Mouse (Mus musculus) myocyte (in vitro differentiated cells): ENCODE measurements around the gene Abcb8. TPM values are rescaled to one million over a fixed set of nuclear protein-coding genes. Genes with fewer than 3 reads are reported as not detected.

Experiments used
- H3K27me3 ChIP-seq: one replicate; pipeline ENCODE4 v1.6.1; 2011; ENCODE audit not compliant: control insufficient read depth, insufficient read depth, insufficient read length
- H3K36me3 ChIP-seq: one replicate; pipeline ENCODE4 v1.6.1; 2011; ENCODE audit not compliant: control insufficient read depth, insufficient read depth
- H3K4me2 ChIP-seq: one replicate; pipeline ENCODE4 v1.6.1; 2011; ENCODE audit warnings: low read depth, control low read depth
- H3K4me3 ChIP-seq: one replicate; pipeline ENCODE4 v1.5.1; 2011; ENCODE audit warnings: mild to moderate bottlenecking, control low read depth, moderate library complexity
- H3K79me2 ChIP-seq: one replicate; pipeline ENCODE4 v1.6.1; 2011; ENCODE audit not compliant: control insufficient read depth, insufficient read depth
- H3ac ChIP-seq: one replicate; pipeline ENCODE4 v1.6.1; 2011; ENCODE audit not compliant: control insufficient read depth, insufficient read length
- CEBPB ChIP-seq: IDR thresholded peaks from 2 replicates; pipeline ENCODE4 v1.6.1; 2011; ENCODE audit warnings: mild to moderate bottlenecking, moderate library complexity; ENCODE audit not compliant: poor library complexity, insufficient read depth, severe bottlenecking
- E2F4 ChIP-seq: IDR thresholded peaks from one replicate; pipeline ENCODE4 v1.6.1; 2011; ENCODE audit warnings: mild to moderate bottlenecking, control low read depth, moderate library complexity; ENCODE audit not compliant: insufficient read depth
- MYOD1 ChIP-seq, 3 experiments: IDR thresholded peaks; one replicate each; pipeline ENCODE4 v1.6.1; 2011; ENCODE audit warnings: control low read depth in 2 of 3, low read depth in 2 of 3, mild to moderate bottlenecking in 2 of 3, moderate library complexity in 1 of 3; ENCODE audit not compliant: insufficient read length in 2 of 3, control insufficient read depth in 1 of 3
- MYOG ChIP-seq, 3 experiments: IDR thresholded peaks; one replicate each; pipeline ENCODE4 v1.6.1; 2011; ENCODE audit warnings: control low read depth in 2 of 3, low read depth in 2 of 3, mild to moderate bottlenecking in 2 of 3; ENCODE audit not compliant: insufficient read length in 2 of 3, control insufficient read depth in 1 of 3, insufficient read depth in 1 of 3
- POLR2A ChIP-seq: IDR thresholded peaks from one replicate; pipeline ENCODE4 v1.6.1; 2011; ENCODE audit warnings: low read depth, mild to moderate bottlenecking, control low read depth, moderate library complexity; ENCODE audit not compliant: insufficient read length
- POLR2AphosphoS2 ChIP-seq: IDR thresholded peaks from one replicate; pipeline ENCODE4 v1.6.1; 2011; ENCODE audit warnings: low read depth, control low read depth; ENCODE audit not compliant: insufficient read length
- REST ChIP-seq: IDR thresholded peaks from one replicate; pipeline ENCODE4 v1.6.1; 2011; ENCODE audit warnings: mild to moderate bottlenecking, control low read depth, moderate library complexity; ENCODE audit not compliant: insufficient read depth, insufficient read length
- SRF ChIP-seq: IDR thresholded peaks from one replicate; pipeline ENCODE4 v1.6.1; 2011; ENCODE audit warnings: low read depth; ENCODE audit not compliant: control insufficient read depth, insufficient read length
- TCF12 ChIP-seq: IDR thresholded peaks from one replicate; pipeline ENCODE4 v1.6.1; 2011; ENCODE audit warnings: mild to moderate bottlenecking, control low read depth; ENCODE audit not compliant: poor library complexity, insufficient read depth, severe bottlenecking
- TCF3 ChIP-seq: IDR thresholded peaks from one replicate; pipeline ENCODE4 v1.6.1; 2011; ENCODE audit warnings: low read depth, control low read depth; ENCODE audit not compliant: insufficient read length
- USF1 ChIP-seq: IDR thresholded peaks from one replicate; pipeline ENCODE4 v1.6.1; 2011; ENCODE audit warnings: low read depth, mild to moderate bottlenecking, control low read depth, moderate library complexity
- polyA plus RNA-seq: library from polyadenylated mRNA; unstranded; fragments of >200 nt; fragmentation: generic; extraction: Trizol; gene quantifications from one replicate; pipeline ENCODE4 v1.2.1, GENCODE M21; 2012; ENCODE audit warnings: missing spikeins

The Abcb8 gene
- polyA plus RNA-seq, 1 experiment: 37.7 TPM

DNA sequence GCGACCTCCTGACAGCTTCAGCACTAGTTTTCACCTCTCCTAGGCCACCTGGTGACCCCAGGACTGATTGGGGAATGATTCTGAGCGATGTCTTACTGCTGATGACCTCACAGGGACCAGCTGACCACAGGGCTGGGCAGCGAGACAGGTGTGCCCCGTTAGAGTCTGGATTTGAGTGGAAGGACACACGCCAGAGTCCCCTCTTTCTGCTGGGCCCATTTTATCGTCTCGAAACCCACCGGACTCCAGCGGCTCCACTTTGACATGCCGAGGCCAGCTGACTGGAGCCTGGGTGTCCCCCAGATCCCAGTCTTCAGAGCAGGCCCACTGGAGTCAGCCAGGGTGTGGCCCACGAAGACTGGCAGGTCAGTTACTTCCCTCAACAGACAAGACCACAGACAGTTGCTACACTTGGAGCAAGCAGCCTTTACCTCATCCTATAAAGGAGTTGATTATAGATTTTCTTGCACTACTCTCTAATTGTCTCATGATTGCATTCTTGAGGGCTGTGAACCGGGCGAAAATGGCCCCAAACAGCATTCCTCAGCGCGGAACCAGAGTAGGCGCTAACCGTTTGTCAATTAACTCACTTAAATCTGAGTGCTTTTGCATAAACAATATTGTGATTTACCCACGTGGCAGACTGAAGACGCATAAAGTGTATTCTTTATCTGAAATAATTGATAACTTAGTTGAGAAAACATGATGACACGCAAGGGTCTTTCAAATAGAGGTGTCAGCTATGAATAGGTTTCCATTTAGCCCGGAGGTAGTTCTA, 30.7 kb downstream of the Abcb8 start:
- H3K27me3 ChIP-seq: no peaks in the 10 kb centered on the region
- peak overlapping the region; percentile 92 for H3K4me2 ChIP-seq
- H3K79me2 ChIP-seq: peaks cover 27% of the 10 kb centered on the region
- H3K36me3 ChIP-seq: peaks cover 7% of the 10 kb centered on the region
- peak overlapping the region; percentile 55 for H3ac ChIP-seq
- peak overlapping the region; percentile 95 for H3K4me3 ChIP-seq
- no peak for TF ChIP-seq E2F4
- peak; percentile 57 for TF ChIP-seq POLR2AphosphoS2
- TF ChIP-seq USF1: peak; percentile 37
- peak in 2 of 3 experiments; percentile 82 to 85 for TF ChIP-seq MYOD1 (IDR thresholded peaks at IDR 0.05; ENCODE audit: control insufficient read depth in 1 of 3, insufficient read length in 2 of 3, low read depth in 2 of 3)
- peak in 2 of 3 experiments; percentile 77 to 85 for TF ChIP-seq MYOG (IDR thresholded peaks at IDR 0.05; ENCODE audit: control insufficient read depth in 1 of 3, insufficient read depth in 1 of 3, insufficient read length in 2 of 3, low read depth in 2 of 3)
- peak; percentile 36 for TF ChIP-seq POLR2A
- no peak for TF ChIP-seq CEBPB

GRCm38 (mm10) chr5:24424861-24425411, 31.5 kb downstream of the Abcb8 start:
- H3K4me3 ChIP-seq: peak overlapping the region; percentile 95
- H3K27me3 ChIP-seq: no peaks in the 10 kb centered on the region
- peak overlapping the region; percentile 55 for H3ac ChIP-seq
- H3K36me3 ChIP-seq: peaks cover 7% of the 10 kb centered on the region
- peak overlapping the region; percentile 92 for H3K4me2 ChIP-seq
- peak; percentile 69 for TF ChIP-seq POLR2A
- TF ChIP-seq E2F4: peak; percentile 10
- peak in 1 of 3 experiments; percentile 53 for TF ChIP-seq MYOG (IDR thresholded peaks at IDR 0.05; ENCODE audit: control insufficient read depth in 1 of 3, insufficient read depth in 1 of 3, insufficient read length in 2 of 3, low read depth in 2 of 3)
- TF ChIP-seq MYOD1 (IDR thresholded peaks at IDR 0.05; ENCODE audit: control insufficient read depth in 1 of 3, insufficient read length in 2 of 3, low read depth in 2 of 3): peak in 1 of 3 experiments; percentile 53
- no peak for TF ChIP-seq POLR2AphosphoS2
- H3K79me2 ChIP-seq: peaks cover 27% of the 10 kb centered on the region

- H3K4me3 ChIP-seq: peak overlapping the region; percentile 95
- peaks cover 7% of the 10 kb centered on the region for H3K36me3 ChIP-seq
- H3K79me2 ChIP-seq: peaks cover 27% of the 10 kb centered on the region
- H3K4me2 ChIP-seq: peak overlapping the region; percentile 94
- TF ChIP-seq POLR2A (peak; percentile 11), POLR2AphosphoS2 (no peak)
- H3ac ChIP-seq: peak overlapping the region; percentile 55
- no peaks in the 10 kb centered on the region for H3K27me3 ChIP-seq
These were observed 32.1 kb downstream of the Abcb8 start for GRCm38 (mm10) chr5:24425421-24426036.

GRCm38 (mm10) chr5:24426037-24426432, 32.6 kb downstream of the Abcb8 start:
- Histone ChIP-seq H3K27me3 (no peaks in the 10 kb centered on the region), H3K36me3 (peaks cover 10% of the 10 kb centered on the region), H3K4me2 (peak overlapping the region; percentile 94), H3K79me2 (peaks cover 27% of the 10 kb centered on the region), H3K4me3 (peak overlapping the region; percentile 95), H3ac (peak overlapping the region; percentile 55)
- no peak for TF ChIP-seq MYOD1 (IDR thresholded peaks at IDR 0.05; ENCODE audit: control insufficient read depth in 1 of 3, insufficient read length in 2 of 3, low read depth in 2 of 3)
- TF ChIP-seq REST: no peak
- TF ChIP-seq E2F4: no peak
- no peak for TF ChIP-seq SRF
- no peak for TF ChIP-seq POLR2AphosphoS2
- no peak for TF ChIP-seq MYOG (IDR thresholded peaks at IDR 0.05; ENCODE audit: control insufficient read depth in 1 of 3, insufficient read depth in 1 of 3, insufficient read length in 2 of 3, low read depth in 2 of 3)
- no peak for TF ChIP-seq TCF3

- Histone ChIP-seq H3K27me3 (no peaks in the 10 kb centered on the region), H3K4me2 (peak overlapping the region; percentile 94), H3ac (peak overlapping the region; percentile 55), H3K4me3 (peak overlapping the region; percentile 95), H3K79me2 (peaks cover 27% of the 10 kb centered on the region), H3K36me3 (peaks cover 7% of the 10 kb centered on the region)
- TF ChIP-seq TCF12 (no peak), MYOG (IDR thresholded peaks at IDR 0.05; ENCODE audit: control insufficient read depth in 1 of 3, insufficient read depth in 1 of 3, insufficient read length in 2 of 3, low read depth in 2 of 3) (no peak), POLR2AphosphoS2 (no peak), CEBPB (no peak), E2F4 (no peak), MYOD1 (IDR thresholded peaks at IDR 0.05; ENCODE audit: control insufficient read depth in 1 of 3, insufficient read length in 2 of 3, low read depth in 2 of 3) (no peak)
These were observed 33.3 kb downstream of the Abcb8 start for GRCm38 (mm10) chr5:24426556-24427284.
